Mouse (Mus musculus) monocyte, adult 59 days (primary cell): Measurements from ENCODE around the gene Cdc7. TPM values are rescaled to one million over a fixed set of nuclear protein-coding genes. Genes with fewer than 3 reads are reported as not detected.

Experiments used
- total RNA-seq, 2 experiments: library from RNA; stranded (reverse); gene quantifications; one replicate each; pipeline ENCODE4 v1.2.4; 2023

Cdc7 gene
- 1 to 10 TPM; 1.4 to 2.1 TPM for total RNA-seq

DNA sequence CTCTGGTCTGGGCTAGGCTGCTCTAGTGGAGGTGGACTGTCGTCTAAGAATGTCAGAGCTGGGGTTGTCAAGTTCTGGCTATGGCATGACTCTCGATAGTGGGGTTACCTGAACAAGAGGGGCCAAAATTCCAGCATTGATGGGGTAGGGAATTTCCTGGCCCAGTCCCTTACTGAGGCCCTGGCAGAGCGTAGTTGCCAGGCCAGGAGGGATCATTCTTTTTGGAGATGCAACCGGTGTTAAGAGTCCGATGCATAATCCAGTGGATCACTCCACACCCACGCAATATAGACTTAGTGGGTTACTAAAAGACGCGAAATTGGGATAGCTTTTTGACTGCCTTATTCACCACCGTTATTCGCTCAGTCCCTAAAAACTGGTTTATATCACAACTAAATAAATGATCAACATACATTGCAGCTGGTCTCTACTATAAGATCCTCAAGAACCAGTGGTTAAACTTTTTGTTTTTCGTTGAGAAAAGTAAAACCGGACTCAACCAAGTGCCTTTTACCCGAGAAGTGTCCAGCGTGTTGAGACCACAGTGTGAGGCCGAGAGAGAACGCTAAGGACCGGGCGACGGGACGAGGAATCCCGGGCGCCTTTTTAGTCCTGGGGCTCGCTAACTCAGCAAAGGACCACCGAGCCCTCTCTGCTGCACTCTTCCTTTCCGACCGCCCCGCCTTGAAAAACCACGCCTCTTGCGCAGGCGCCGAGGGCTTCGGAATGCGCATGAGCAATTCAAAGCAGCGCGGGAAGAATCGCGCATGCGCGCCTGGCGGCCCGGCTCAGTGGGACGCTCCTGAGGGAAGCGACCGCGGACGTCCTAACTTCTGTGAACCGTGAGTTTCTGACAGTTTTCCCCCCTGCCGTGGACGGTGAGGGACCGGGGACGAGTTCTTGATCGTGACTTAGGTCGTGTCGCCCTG lies at the start of gene Cdc7:
Cdc7 (plus strand) TSS at position 739 of the 929 bp plus-strand sequence.

DNA sequence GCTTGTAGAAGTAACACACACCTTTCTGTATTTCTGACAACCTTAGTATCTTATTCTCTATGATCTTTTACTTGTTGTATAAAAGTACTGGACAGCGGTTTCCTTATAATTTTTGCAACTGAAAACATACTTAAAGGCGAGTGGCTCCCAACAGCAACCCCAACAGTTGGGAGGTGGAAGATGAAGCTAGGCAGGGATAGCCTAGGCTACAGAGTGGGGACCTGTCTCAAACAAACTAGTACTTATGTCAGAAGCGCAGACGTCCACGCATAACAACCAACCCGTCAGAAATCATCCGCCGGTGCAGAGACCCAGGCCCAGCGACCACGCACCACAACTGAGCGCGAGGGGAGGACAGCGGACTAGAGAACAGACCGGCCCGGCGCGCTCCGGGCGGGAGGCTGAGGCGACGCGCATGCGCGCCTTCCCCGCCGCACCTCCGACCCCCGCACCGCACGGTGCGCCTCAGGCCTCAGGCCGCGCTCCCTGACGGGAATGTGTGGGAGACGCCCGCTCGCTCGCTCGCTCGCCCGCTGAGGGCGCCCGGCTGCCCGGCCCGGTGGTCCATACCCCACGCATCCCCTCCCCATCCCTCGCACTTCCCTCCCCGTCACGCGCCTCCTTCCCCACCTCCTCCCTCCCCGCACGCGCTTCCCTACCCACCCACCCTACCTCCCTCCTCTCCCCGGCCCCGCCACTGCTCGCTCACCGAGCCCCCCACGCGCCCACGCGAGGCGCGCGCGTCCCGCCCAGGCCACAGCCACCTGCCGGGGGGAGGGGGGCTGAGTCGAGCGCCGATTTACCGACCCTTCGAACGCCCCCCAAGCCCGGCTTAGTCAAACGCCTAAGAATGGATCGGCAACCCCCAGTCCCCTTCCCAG lies 38.4 kb upstream of the Cdc7 start, which contains the start of gene Hfm1:
Hfm1 (minus strand) TSS at position 834 of the 881 bp plus-strand sequence.

Other genes with a start within 250 kb of the Cdc7 start
- not detected for gene Hfm1, start 38.0 kb upstream of the Cdc7 start, total RNA-seq